Mouse (Mus musculus) hindbrain, embryonic 15.5 days (tissue): ENCODE measurements around the gene Ccdc162. TPM values are rescaled to one million over a fixed set of nuclear protein-coding genes. Genes with fewer than 3 reads are reported as not detected.

ENCODE experiments used
- ATAC-seq: fragments of 200-750 bp; cut with Nextera tagmentation; 2 replicates; pipeline ENCODE4 v1.8.0; 2017; ENCODE audit warnings: low read depth, moderate number of reproducible peaks, moderate TSS enrichment; ENCODE audit not compliant: low FRiP score
- H3K27ac ChIP-seq: fragments of 300-500 bp; sonication (generic); replicated peaks from 2 replicates; pipeline ENCODE4 v1.5.1; 2015; ENCODE audit warnings: mild to moderate bottlenecking, inconsistent platforms
- H3K27me3 ChIP-seq: fragments of 300-500 bp; sonication (generic); 2 replicates; pipeline ENCODE4 v1.6.1; 2015; ENCODE audit warnings: control low read depth, inconsistent platforms
- H3K36me3 ChIP-seq: fragments of 300-500 bp; sonication (generic); 2 replicates; pipeline ENCODE4 v1.6.1; 2015; ENCODE audit warnings: control low read depth, inconsistent platforms
- H3K4me1 ChIP-seq: fragments of 300-500 bp; sonication (generic); replicated peaks from 2 replicates; pipeline ENCODE4 v1.6.1; 2015; ENCODE audit warnings: control low read depth, inconsistent platforms
- H3K4me2 ChIP-seq: fragments of 300-500 bp; sonication (generic); 2 replicates; pipeline ENCODE4 v1.6.1; 2015; ENCODE audit warnings: moderate library complexity, mild to moderate bottlenecking, inconsistent platforms
- H3K4me3 ChIP-seq: fragments of 300-500 bp; sonication (generic); 2 replicates; pipeline ENCODE4 v1.5.1; 2015; ENCODE audit warnings: mild to moderate bottlenecking, inconsistent platforms
- H3K9ac ChIP-seq: fragments of 300-500 bp; sonication (generic); 2 replicates; pipeline ENCODE4 v1.6.1; 2015; ENCODE audit warnings: inconsistent platforms
- H3K9me3 ChIP-seq: fragments of 300-500 bp; sonication (generic); 2 replicates; pipeline ENCODE4 v1.6.1; 2016; ENCODE audit warnings: control low read depth, inconsistent platforms
- WGBS: fragments of 180-500 bp; shearing (Covaris S2); methylation state at CpG from one replicate; pipeline ENCODE4 v1.1.7; 2015; 5-methylcytosine and 5-hydroxymethylcytosine counted together
- polyA plus RNA-seq: library from polyadenylated mRNA; unstranded; fragments of >200 nt; fragmentation: Nextera tagmentation; extraction: Ambion mirVana; gene quantifications from 2 replicates; pipeline ENCODE4 v1.2.1, GENCODE M21; 2015

The Ccdc162 gene
- polyA plus RNA-seq, 1 experiment from 2014 or later = 0.92 TPM

DNA sequence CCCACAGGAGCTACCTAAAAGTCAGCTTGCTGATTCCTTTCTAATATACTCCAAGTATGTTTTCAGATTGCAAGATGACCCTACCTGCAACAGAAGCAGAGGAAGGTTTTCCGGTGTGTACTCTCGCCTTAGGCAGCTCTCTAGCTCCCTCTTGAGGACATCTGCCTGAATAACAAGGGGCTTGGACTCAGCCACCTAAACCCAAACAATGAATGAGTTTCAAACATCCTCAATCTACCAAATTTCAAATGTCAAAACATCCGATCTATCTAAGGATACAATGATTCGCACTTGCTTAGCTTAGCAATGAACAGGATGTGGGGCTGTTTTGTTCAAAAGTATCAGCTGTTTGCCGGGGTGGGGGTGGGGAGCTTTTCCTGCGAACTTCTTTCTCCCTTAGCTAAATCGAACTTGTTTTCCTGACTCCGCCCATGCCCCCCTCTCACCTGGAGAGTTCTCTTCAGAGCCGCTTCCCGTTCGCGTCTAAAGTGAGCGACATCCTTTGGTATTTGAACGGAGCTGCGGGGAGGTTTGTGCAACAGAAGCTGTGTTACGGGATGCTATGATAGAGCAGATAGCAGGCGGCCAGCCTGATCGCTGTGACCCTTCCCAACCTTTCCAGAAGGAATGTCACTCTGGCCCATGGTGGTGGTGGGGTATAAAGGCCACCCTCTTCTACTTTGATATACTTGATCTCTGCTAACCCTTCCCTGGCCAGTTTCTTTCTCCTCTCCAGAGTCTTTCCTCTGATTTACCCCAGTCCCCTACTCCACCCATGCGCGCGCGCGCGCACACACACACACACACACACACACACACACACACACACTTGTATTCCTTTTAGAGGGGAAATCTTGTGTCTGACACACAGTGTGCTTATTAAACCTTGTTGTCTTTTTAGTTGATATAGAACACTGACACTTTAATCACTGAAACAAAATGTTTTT, 26.2 kb downstream of the Ccdc162 start:
- peak; percentile 54; the same call in 1 of the 2 replicates for ATAC-seq
- peak overlapping the region; percentile 46 for H3K9ac ChIP-seq
- H3K4me3 ChIP-seq = peak overlapping the region; percentile 41
- WGBS = 23% methylated on average over 24 of the region's 24 CpGs
- H3K4me2 ChIP-seq = peak overlapping the region; percentile 78
- 0 out of 2 replicates have a peak, but pooled peaks cover 3% of the 10 kb centered on the region for H3K4me1 ChIP-seq
- no peak overlapping the region for H3K27ac ChIP-seq
- H3K36me3 ChIP-seq = no peaks in the 10 kb centered on the region
- H3K9me3 ChIP-seq = no peaks in the 10 kb centered on the region
- H3K27me3 ChIP-seq = peaks cover 4% of the 10 kb centered on the region

DNA sequence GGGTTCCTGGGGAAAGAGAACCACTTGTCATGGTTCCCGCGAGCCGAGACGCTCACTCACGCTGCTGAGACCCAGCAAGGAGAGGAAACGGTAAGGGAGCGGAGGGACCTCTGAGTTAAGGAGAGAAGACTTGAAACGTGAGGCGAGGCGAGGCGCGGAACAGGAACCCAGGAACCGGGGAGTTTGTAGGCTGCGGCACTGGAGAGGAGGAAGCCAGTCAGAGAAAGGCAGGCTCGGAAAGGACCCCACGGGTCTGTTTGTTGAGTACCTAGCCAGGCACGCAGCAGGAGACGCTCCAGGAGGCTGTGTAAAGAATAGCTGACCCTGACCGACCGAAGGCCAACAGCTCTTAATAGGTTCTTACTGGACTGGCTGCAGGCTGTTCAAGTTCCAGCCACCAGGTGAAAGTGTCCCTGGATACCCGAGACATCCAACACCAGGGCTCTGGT, 31.9 kb downstream of the Ccdc162 start:
- 6% methylated on average over 21 of the region's 21 CpGs for WGBS
- no peak overlapping the region for H3K9ac ChIP-seq
- H3K36me3 ChIP-seq = no peaks in the 10 kb centered on the region
- no peak for ATAC-seq
- H3K27ac ChIP-seq = no peak overlapping the region
- no peak overlapping the region for H3K4me3 ChIP-seq
- H3K27me3 ChIP-seq = peaks cover 11% of the 10 kb centered on the region
- H3K4me1 ChIP-seq = no peaks in the 10 kb centered on the region
- H3K4me2 ChIP-seq = peak overlapping the region; percentile 23; the same call in 1 of the 2 replicates
- no peaks in the 10 kb centered on the region for H3K9me3 ChIP-seq

DNA sequence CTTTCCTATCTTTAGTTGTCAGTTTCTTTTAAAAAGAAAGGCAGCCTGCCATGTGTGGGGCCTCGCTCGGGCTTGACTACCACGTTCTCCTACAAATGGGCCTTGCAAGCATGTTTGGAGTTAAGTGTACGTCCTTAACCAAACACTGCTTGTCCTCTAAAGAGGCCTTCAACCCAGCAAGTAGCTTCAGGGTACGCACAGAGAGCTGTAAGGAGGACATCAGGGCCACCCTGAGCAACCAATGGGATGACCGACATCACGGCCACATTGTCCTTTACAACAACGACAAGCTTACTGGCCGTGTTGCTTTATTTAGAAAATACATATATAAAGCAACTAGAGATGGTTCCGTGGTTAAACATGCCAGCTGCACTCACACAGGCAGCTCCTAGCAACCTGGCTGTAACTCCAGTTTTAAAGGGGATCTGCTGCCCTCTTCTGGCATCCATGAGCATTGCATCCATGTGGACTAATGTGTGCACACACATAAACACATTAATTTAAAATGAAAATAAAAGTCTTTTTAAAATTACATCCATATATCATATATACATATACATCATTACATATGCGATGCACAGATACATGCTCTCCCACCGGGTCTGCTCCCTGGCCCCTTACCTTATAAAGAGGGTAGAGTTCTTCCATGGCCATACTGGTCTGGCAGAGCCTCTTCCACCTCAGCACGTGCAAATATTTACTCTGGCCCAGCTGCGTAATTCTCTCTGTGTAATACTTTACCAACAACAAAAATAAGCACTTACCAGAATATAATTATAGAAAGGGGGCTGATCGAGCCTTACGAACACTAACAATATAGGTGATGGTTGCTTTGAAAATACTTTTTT, 33.7 kb downstream of the Ccdc162 start:
- Histone ChIP-seq H3K4me1 (peaks cover 7% of the 10 kb centered on the region), H3K27me3 (peaks cover 11% of the 10 kb centered on the region), H3K9me3 (no peaks in the 10 kb centered on the region), H3K4me3 (no peak overlapping the region), H3K27ac (no peak overlapping the region), H3K9ac (no peak overlapping the region), H3K36me3 (no peaks in the 10 kb centered on the region), H3K4me2 (no peak overlapping the region)
- 41% methylated on average over 16 of the region's 16 CpGs for WGBS
- ATAC-seq = peak; percentile 65; the same call in 1 of the 2 replicates

DNA sequence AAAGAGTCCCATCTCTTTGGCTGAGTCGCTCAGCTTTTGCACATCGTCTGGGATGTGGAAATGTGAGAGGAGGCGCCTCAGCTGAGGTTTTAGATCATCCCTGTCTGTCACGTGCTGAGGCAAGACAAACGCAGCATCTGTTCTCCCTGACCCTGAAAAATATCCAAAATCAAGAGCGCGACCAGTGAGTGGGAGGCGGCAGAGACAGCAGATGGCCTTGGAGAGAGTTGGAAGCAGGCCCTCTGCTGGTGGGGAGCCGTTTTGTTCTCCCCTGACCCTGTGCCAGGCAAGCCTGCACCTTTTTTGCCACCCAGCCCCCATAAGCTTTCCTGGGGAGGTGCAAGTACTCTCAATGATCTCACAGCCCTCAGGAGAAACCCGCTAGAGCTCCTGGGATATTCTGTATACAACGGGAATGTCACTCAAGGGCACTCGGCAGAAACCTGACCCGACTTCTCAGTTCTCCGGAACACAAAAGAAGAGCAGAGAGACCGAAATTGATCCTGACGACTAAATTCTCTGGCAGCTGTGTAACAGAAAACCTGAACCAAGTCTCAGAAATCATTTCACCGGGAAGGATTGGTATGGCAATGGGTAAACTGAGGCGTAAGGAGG, 37.6 kb downstream of the Ccdc162 start:
- ATAC-seq = peak; percentile 75
- no peak overlapping the region for H3K9ac ChIP-seq
- 23% methylated on average over 18 of the region's 18 CpGs for WGBS
- no peaks in the 10 kb centered on the region for H3K36me3 ChIP-seq
- peak overlapping the region; percentile 21; the same call in 1 of the 2 replicates for H3K4me3 ChIP-seq
- H3K9me3 ChIP-seq = no peaks in the 10 kb centered on the region
- peak overlapping the region; percentile 52 for H3K4me2 ChIP-seq
- H3K27ac ChIP-seq = peak overlapping the region; percentile 20; the same call in 1 of the 2 replicates
- H3K27me3 ChIP-seq = 0 out of 2 replicates have a peak, but pooled peaks cover 2% of the 10 kb centered on the region
- H3K4me1 ChIP-seq = peaks cover 7% of the 10 kb centered on the region

DNA sequence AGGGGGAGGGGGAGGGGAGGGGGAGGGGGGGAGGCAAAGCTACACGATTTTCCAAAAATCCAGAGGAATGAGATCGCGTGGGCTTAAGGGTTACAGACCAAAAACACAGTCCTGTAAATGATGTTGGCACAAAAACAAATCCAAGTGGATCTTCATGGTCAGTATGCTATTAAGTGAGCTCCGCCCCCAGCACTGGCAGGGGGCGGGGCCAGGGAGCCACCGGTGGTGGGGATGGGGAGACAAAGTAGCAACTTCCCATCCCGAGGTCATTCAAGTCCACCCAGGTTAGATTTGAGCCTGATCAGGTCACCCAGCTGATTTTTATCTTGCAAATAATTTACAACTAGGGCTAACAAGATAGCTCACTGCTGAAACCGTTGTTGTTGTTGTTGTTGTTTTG, 39.0 kb downstream of the Ccdc162 start:
- Histone ChIP-seq H3K36me3 (no peaks in the 10 kb centered on the region), H3K4me2 (no peak overlapping the region), H3K4me3 (no peak overlapping the region), H3K27me3 (no peaks in the 10 kb centered on the region), H3K27ac (no peak overlapping the region), H3K9me3 (no peaks in the 10 kb centered on the region), H3K9ac (no peak overlapping the region), H3K4me1 (peaks cover 7% of the 10 kb centered on the region)
- ATAC-seq = no peak
- WGBS = 67% methylated on average over 8 of the region's 8 CpGs

DNA sequence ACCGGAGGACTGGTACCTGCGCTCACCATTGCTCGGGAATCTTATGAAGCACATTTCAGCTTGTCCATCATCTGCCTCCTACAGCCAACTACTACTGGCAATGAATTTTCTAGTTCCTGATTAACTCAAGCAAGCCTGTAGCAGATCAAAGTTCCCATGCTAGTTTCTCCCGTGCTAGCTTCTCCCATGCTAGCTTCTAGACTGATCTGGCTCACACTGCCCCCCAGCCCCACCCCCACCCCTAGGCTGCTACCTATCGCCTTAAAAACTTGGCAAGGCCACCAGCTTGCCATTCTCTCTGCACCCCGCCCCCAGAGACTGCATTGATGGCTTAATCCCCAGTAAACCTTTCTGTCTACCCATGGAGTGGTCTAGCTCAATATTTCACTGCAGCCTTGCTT, 39.8 kb downstream of the Ccdc162 start:
- Histone ChIP-seq H3K4me1 (peaks cover 7% of the 10 kb centered on the region), H3K9ac (no peak overlapping the region), H3K9me3 (no peaks in the 10 kb centered on the region), H3K4me3 (no peak overlapping the region), H3K36me3 (no peaks in the 10 kb centered on the region), H3K27me3 (no peaks in the 10 kb centered on the region), H3K4me2 (no peak overlapping the region), H3K27ac (no peak overlapping the region)
- no peak for ATAC-seq
- 83% methylated on average over 6 of the region's 6 CpGs for WGBS

DNA sequence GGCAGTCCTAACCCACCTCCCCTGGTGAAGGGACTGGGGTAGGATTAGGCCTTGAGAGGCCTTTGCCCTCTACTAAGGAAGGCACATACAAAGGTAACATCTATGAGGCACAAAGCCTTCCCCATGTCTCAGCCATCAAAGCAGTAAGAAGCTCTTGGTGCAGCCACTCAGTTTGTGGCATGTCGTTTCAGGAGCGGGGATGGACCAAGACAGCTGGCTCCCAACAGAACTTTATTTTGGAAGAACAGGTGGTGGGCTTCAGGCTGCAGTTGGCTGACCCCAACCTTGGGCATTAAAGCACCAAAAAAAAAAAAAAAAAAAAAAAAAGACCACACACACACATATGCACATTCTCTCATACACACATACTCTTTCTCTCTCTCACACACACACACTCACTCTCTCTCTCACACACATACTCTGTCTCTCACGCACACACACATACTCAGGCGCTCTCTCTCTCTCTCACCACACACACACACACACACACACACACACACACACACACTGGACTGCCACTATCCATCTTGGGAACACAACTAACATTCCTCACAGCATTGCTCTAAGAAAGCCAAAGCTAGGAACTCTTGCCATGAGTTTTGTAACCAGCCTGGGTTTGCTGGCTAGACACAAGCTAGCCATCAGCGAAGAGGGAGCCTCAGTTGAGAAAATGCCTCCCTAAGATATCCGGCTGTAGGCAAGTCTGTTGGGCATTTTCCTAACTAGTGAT, 40.4 kb downstream of the Ccdc162 start:
- Histone ChIP-seq H3K4me2 (no peak overlapping the region), H3K9ac (no peak overlapping the region), H3K27me3 (no peaks in the 10 kb centered on the region), H3K27ac (no peak overlapping the region), H3K4me3 (no peak overlapping the region), H3K9me3 (no peaks in the 10 kb centered on the region), H3K36me3 (no peaks in the 10 kb centered on the region), H3K4me1 (peaks cover 7% of the 10 kb centered on the region)
- no peak for ATAC-seq
- 93% methylated on average over 6 of the region's 6 CpGs for WGBS

DNA sequence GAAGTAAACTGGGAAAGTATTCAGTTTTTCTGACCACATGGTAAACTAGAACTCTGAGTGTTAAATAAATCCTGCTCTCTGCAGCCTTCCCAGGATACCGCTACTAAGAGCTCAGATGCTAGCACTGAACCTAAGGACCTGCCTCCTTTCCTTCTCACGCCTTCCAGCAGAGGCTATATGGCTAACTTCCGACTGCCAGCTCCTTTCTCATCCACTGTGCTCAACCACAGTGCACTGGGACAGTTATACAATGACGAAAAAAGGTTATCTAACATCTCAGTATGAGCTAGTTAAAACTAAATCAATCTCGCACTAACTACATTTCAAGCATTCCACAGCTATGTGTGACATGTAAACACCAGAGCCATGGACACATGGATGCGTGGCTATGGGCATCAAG, 41.2 kb downstream of the Ccdc162 start:
- Histone ChIP-seq H3K4me1 (peaks cover 7% of the 10 kb centered on the region), H3K27me3 (no peaks in the 10 kb centered on the region), H3K9me3 (no peaks in the 10 kb centered on the region), H3K9ac (no peak overlapping the region), H3K27ac (no peak overlapping the region), H3K4me2 (no peak overlapping the region), H3K36me3 (no peaks in the 10 kb centered on the region), H3K4me3 (no peak overlapping the region)
- ATAC-seq = no peak
- WGBS = 87% methylated on average over 6 of the region's 6 CpGs

DNA sequence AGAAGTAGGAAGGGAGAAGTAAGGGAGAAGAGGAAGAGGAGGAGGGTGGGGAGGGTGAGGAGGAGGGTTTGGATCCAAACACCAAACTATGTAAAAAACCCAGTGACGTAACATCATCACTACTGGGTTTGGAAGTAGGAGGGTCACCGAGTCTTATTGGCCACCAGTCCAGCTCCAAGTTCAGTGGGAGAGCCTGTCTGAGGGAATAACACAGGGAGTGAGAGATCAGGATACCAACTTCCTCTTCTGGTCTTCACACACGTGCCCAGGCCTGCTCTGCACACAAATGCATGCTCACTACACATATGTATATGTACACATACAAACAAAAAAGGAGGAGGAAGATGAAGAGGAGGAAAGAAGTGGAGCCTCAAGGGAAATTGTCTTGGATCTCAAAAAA, 42.1 kb downstream of the Ccdc162 start:
- no peaks in the 10 kb centered on the region for H3K36me3 ChIP-seq
- no peak overlapping the region for H3K4me2 ChIP-seq
- no peaks in the 10 kb centered on the region for H3K9me3 ChIP-seq
- no peak overlapping the region for H3K9ac ChIP-seq
- no peak overlapping the region for H3K27ac ChIP-seq
- no peak for ATAC-seq
- no peak overlapping the region for H3K4me3 ChIP-seq
- H3K4me1 ChIP-seq = peaks cover 7% of the 10 kb centered on the region
- H3K27me3 ChIP-seq = no peaks in the 10 kb centered on the region
- WGBS = 88% methylated on average over 3 of the region's 3 CpGs

DNA sequence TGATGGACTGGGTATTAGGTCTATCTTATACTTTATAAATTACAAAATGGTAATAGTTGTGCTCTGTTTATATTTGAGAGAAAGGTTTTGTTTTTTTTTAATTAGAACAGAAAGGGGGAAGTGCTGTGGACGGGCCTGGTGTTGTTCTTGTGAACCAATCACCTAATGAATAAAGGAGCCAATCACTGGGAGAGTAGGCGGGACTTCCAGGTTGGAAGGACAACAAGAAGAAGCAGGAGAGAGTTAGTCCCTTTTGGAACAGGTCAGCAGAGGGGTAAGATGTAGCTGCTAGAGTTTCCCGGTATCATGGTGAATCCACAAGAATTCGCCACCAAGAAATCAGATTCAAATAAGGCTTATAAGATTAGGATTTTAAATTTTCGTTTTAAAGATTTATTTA, 46.2 kb downstream of the Ccdc162 start:
- no peak for ATAC-seq
- H3K4me1 ChIP-seq = no peaks in the 10 kb centered on the region
- H3K27ac ChIP-seq = no peak overlapping the region
- no peaks in the 10 kb centered on the region for H3K36me3 ChIP-seq
- H3K4me3 ChIP-seq = no peak overlapping the region
- H3K9ac ChIP-seq = no peak overlapping the region
- H3K9me3 ChIP-seq = peaks cover 9% of the 10 kb centered on the region; the same call in 1 of the 2 replicates
- H3K27me3 ChIP-seq = no peaks in the 10 kb centered on the region
- 82% methylated on average over 5 of the region's 5 CpGs for WGBS
- H3K4me2 ChIP-seq = no peak overlapping the region

DNA sequence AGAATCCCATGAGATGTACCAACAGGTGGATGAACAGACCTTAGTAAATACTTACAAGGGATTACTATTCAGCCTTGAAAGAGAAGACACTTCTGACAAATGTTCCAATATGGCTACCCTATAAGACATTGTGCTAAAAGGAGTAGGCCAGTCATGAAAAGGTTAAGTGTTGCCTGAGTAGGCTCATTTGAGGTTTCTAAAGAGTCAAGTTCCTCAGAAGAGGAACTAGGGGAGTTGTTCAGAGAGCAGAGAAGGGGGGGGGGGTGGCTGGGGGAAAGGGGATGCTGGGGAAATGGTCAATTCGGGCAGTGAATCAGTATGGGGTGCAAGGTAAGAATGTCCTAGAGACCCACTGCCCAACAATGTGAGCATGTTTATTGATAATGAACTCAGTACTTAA, 50.9 kb downstream of the Ccdc162 start:
- Histone ChIP-seq H3K36me3 (no peaks in the 10 kb centered on the region), H3K4me2 (no peak overlapping the region), H3K27ac (no peak overlapping the region), H3K27me3 (no peaks in the 10 kb centered on the region), H3K9me3 (peaks cover 9% of the 10 kb centered on the region; the same call in 1 of the 2 replicates), H3K4me3 (no peak overlapping the region), H3K9ac (no peak overlapping the region), H3K4me1 (no peaks in the 10 kb centered on the region)
- WGBS = 82% methylated on average over 1 of the region's 1 CpGs
- no peak for ATAC-seq
